Mouse (Mus musculus): ENCODE data around the gene 1700010I14Rik.

The 1700010I14Rik gene

DNA sequence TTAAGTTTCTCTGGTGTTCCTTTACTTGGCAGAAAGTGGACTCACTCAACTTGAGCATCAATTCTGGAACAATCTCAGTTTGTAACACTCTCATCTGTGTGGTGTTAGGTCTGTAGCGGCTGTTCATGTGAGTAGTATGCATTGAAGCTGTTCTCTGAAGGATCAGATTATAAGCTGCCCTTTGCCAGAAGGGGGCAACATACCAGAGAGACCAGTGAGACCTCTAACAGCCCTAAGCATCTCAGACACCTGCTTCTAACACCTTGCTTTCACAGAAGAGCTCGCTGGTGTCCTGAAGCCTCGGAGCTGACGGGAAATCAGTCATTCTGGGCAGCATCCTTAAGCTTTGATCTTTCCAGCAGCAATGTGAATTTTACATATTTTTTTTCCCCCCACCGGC lies 42.0 kb downstream of the 1700010I14Rik start:
- DNase-seq (ENCODE audit: low spot score): no peak

DNA sequence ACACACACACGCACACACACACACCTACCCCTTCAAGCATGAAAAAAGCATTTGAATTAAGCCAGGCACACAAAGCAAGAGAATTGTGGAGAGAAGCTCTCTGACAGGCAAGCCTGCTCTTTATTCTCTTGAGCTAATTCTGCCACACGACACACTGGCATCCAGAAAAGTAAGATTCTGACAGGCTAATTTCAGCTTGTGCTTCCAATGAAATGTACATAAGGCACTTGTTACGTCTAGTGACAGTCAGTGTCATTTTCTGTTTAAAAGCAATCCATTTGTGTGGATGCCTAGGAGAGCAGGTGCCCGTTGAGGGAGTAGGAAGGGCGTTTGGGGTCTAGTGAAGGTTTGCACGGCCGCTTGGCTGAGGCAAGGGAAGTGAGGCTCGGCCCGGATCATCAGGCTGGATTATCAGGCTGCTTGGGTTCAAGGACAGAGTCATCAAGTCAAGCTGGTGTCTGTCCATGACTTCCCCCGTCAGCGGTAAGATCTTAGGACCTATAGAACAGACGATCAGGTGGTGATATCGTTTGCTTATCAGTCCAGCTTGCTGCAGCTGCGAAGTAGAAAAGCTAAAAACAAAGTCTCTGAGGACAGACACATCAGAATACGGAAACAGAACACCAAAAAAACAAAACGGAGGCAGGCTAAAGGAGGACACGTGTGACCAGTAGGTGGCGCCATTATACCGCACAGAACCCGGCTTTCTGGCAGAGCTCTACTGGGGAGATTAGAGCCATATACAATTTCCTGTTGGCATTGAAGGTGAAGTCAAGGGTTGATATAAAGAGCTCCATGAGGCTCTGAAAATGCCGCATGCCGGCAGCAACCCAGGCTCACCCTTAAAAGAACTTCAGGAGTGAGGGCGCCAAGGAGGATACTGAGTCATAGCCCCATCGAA lies 43.4 kb downstream of the 1700010I14Rik start:
- peak; percentile 66 for DNase-seq (ENCODE audit: low spot score)

DNA sequence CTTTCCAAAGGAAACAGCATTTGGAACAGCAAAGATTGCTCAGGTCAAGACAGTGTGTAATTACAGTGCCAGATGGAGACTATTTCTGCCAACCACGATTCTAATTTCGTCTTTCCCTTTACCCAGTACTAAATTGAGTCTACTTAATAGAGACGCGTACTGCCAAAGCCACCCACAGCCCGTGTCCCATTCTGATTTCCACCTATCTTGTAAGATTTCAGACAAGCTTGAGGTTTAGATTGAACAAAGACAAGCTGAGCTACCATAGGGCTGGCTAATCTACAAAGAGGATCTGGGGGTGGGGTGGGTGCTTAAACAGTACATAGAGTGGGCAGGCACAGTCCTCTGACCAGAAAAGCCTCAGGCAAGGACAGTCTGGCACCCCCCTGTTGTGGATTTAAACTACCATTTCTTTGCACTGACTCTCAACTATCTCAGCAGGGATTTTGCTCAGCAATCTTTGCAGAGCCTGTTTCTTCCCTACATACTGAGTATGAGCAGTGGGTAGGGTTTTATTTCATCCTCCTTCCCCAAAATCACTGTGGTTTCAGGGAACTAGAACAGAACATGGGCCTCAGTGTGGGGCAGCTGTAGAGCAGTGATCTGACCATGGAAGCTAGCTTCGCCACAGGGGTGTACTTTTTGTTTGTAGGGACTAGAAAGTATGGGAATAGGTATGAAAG lies 44.4 kb downstream of the 1700010I14Rik start:
- DNase-seq (ENCODE audit: low spot score): no peak

DNA sequence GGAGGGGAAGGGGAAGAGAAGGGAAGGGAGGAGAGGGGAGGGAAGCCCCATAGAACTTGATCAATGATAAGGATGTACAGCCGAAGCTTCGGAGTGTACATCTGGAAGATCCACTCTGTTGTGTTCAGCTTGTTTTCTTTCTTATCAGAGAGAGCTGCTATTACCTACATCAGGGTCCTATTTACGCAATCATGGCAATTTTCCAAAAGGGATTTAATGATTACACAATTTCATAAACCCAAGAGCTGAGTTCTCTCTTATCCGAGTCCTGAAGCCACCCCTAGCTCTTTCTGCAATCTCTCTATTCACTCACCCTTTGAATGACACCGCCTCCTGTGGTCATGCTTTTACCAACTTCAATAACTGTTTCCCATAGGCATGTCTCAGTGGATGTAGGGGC lies 45.4 kb downstream of the 1700010I14Rik start:
- DNase-seq (ENCODE audit: low spot score): no peak

DNA sequence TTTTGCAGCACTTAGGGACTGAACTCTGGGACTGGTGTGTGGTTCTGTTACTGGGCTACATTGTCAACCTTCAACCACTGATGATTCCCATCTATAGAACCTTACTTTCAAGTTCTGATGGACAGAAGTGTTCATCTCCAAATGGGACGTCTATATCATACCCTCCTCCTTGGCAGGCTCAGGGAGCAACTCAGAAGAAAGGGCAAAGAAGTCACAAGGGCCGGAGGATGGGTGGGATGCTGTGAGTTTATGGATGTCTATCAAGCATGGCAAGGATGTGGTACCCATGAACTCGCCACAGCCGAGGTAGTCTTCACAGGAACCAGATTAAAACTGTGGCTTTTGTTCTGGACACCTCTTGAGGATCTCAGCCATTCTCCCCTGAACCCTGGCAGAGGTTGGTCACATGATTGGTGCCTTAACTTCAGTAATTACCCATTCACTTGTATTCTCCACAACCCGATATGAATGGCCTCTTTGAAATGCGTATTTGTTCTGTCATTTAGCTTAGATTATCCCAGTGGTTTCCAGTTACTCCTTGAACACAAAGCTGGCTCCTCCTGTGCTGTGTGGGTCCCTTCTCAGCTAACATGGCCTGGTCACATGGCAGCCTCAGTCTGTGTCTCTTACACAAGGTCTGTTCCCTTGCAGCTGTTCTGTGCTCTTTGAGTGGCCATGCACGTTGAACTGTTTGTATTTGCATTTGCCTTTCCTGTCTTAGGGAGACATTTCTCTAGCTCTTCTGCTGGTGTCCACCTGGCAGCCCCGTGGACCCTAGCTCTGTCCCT lies 47.6 kb downstream of the 1700010I14Rik start:
- no peak for DNase-seq (ENCODE audit: low spot score)

DNA sequence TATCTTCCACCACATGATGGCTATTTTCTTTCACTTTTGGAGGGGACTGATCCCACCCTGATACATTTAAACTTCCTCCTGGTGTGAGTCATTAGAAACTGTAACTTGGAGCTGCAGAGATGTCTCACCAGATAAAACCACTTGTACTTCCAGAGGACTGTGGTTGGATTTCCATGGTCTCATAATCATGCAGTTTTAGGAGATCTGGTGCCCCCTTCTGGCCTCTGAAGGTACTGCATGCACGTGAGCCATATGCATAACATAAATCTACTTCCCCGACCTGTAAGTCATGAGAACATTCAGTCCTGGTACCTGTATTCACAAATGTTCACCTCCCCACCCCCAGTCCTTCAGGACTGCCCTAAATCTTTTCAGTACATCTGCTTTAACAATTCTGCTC lies 54.6 kb downstream of the 1700010I14Rik start:
- no peak for DNase-seq (ENCODE audit: low spot score)

DNA sequence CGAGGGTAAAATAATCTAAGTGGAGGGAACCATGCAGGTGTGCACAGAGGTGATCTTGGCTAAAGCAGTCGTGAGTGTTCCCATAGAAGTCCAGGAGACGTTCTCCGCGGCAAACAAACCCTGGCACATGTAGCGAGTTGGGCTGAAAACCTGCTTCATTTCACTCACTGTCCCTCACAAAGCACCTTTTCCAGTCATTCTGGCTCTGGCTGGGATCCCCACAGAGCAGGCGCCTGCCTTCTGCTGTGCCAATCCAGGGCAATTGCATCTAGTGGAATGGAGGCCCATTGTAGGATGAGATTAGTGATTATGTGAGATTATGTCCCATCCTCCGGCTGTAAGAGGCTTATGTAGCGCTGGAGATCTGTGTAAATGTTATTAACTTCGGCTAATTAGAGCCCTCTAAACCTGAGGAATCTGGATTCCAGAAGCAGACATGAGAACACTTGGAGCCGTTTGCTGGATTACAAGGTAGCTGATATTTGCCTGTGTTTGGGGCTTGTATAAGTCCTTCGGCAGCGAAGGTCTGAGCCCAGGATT lies 64.4 kb downstream of the 1700010I14Rik start:
- no peak for DNase-seq (ENCODE audit: low spot score)

DNA sequence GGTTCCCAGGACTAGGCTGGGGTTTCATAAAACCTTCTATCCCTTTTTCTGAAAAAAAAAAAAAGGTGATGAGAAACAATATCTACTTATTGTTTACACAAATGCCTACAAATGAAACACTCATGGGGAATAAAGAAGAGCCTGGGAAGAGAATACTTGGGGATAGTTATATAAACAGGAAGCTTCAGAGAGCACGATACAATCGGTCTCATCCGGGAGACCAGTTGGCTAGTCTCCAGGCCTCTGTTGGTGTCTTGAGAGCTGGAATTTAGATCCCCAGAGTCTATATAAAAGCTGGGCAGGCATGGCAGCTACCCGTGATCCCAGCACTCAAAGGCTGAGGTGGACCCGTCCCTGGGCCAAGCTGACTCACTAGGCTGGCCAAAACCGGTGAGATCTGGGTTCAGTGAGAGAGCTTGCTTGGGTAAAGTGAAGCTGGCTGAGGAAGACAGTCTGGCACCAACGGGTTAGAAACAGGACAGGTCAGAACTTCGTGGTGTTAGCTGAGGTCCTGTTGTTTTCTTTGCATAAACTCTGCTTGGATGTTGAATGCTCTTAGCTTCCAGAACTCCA lies 71.3 kb downstream of the 1700010I14Rik start:
- no peak for DNase-seq (ENCODE audit: low spot score)
